Mouse (Mus musculus) heart, embryonic 12.5 days (tissue): ENCODE measurements at regions not wholly inside any gene's neighbourhood (a gene's known extent, or its start where the extent isn't known, plus 50 kb on each side); places are given as distances from the start of the nearest gene placed in this dataset. TPM values are rescaled to one million over a fixed set of nuclear protein-coding genes. Genes with fewer than 3 reads are reported as not detected.
A peak's percentile ranks its signal among the peaks of the same experiment; 100 is the strongest.

ENCODE experiments used
- ATAC-seq: fragments of 200-750 bp; cut with Nextera tagmentation; 2 replicates; pipeline ENCODE4 v1.8.0; 2017; ENCODE audit warnings: moderate TSS enrichment, moderate library complexity; ENCODE audit not compliant: insufficient number of reproducible peaks, low FRiP score
- H3K27ac ChIP-seq: fragments of 300-500 bp; sonication (generic); 2 replicates; pipeline ENCODE4 v1.5.1; 2016; ENCODE audit warnings: mild to moderate bottlenecking, moderate library complexity; ENCODE audit not compliant: poor library complexity, severe bottlenecking
- H3K27me3 ChIP-seq: fragments of 300-500 bp; sonication (generic); replicated peaks from 2 replicates; pipeline ENCODE4 v1.6.1; 2016; ENCODE audit warnings: mild to moderate bottlenecking, moderate library complexity
- H3K36me3 ChIP-seq: fragments of 300-500 bp; sonication (generic); 2 replicates; pipeline ENCODE4 v1.6.1; 2016; ENCODE audit warnings: mild to moderate bottlenecking, moderate library complexity
- H3K4me1 ChIP-seq: fragments of 300-500 bp; sonication (generic); replicated peaks from 2 replicates; pipeline ENCODE4 v1.6.1; 2016; ENCODE audit warnings: mild to moderate bottlenecking
- H3K4me2 ChIP-seq: fragments of 300-500 bp; sonication (generic); 2 replicates; pipeline ENCODE4 v1.6.1; 2016; ENCODE audit warnings: mild to moderate bottlenecking, moderate library complexity
- H3K4me3 ChIP-seq: fragments of 300-500 bp; sonication (generic); 2 replicates; pipeline ENCODE4 v1.5.1; 2016; ENCODE audit warnings: mild to moderate bottlenecking
- H3K9ac ChIP-seq: fragments of 300-500 bp; sonication (generic); 2 replicates; pipeline ENCODE4 v1.6.1; 2016; ENCODE audit warnings: mild to moderate bottlenecking, moderate library complexity
- H3K9me3 ChIP-seq: fragments of 300-500 bp; sonication (generic); replicated peaks from 2 replicates; pipeline ENCODE4 v1.6.1; 2016; ENCODE audit warnings: mild to moderate bottlenecking, moderate library complexity
- WGBS: fragments of 180-500 bp; shearing (Covaris S2); methylation state at CpG from one replicate; pipeline ENCODE4 v1.1.7; 2016; 5-methylcytosine and 5-hydroxymethylcytosine counted together
- microRNA-seq: library from miRNA; unstranded; fragments of <30 nt; microRNA quantifications from one replicate; pipeline ENCODE4, GENCODE M21; 2017

- Histone ChIP-seq H3K27ac (no peak overlapping the region), H3K9me3 (no peaks in the 10 kb centered on the region), H3K27me3 (no peaks in the 10 kb centered on the region), H3K9ac (no peak overlapping the region), H3K4me1 (no peaks in the 10 kb centered on the region; the same call in 1 of the 2 replicates), H3K4me3 (peak overlapping the region; percentile 10; the same call in 1 of the 2 replicates), H3K4me2 (peak overlapping the region; percentile 46), H3K36me3 (no peaks in the 10 kb centered on the region)
- WGBS: 7% methylated on average over 7 of the region's 7 CpGs
- ATAC-seq: no peak
Observed at GRCm38 (mm10) chr6:137931318-137931717, 148.4 kb downstream of the Slc15a5 start.

- Histone ChIP-seq H3K9ac (no peak overlapping the region), H3K27me3 (no peaks in the 10 kb centered on the region)
- 78% methylated on average over 4 of the region's 4 CpGs for WGBS
Observed at GRCm38 (mm10) chr6:137923364-137923763, 156.4 kb downstream of the Slc15a5 start.

GRCm38 (mm10) chr6:137918156-137918555 lies 161.6 kb downstream of the Slc15a5 start:
- H3K27ac ChIP-seq: no peak overlapping the region
- no peaks in the 10 kb centered on the region for H3K4me1 ChIP-seq
- H3K4me2 ChIP-seq: no peak overlapping the region
- H3K36me3 ChIP-seq: no peaks in the 10 kb centered on the region
- no peak overlapping the region for H3K4me3 ChIP-seq
- H3K27me3 ChIP-seq: no peaks in the 10 kb centered on the region
- no peaks in the 10 kb centered on the region for H3K9me3 ChIP-seq
- ATAC-seq: no peak
- WGBS: 36% methylated on average over 4 of the region's 4 CpGs
- no peak overlapping the region for H3K9ac ChIP-seq

More at GRCm38 (mm10) chr6:137923364-137923763, 156.4 kb downstream of the Slc15a5 start:
- Histone ChIP-seq H3K4me1 (no peaks in the 10 kb centered on the region), H3K9me3 (no peaks in the 10 kb centered on the region), H3K36me3 (no peaks in the 10 kb centered on the region), H3K4me3 (no peak overlapping the region), H3K4me2 (no peak overlapping the region), H3K27ac (no peak overlapping the region)
- ATAC-seq: no peak

- ATAC-seq: no peak
- no peaks in the 10 kb centered on the region for H3K27me3 ChIP-seq
- 76% methylated on average over 4 of the region's 4 CpGs for WGBS
- peaks cover 3% of the 10 kb centered on the region for H3K9me3 ChIP-seq
- H3K36me3 ChIP-seq: no peaks in the 10 kb centered on the region
- H3K4me2 ChIP-seq: no peak overlapping the region
- H3K4me1 ChIP-seq: no peaks in the 10 kb centered on the region
- no peak overlapping the region for H3K9ac ChIP-seq
- no peak overlapping the region for H3K27ac ChIP-seq
- no peak overlapping the region for H3K4me3 ChIP-seq
Observed at GRCm38 (mm10) chr6:137907836-137908235, 153.5 kb downstream of the Dera start.

Small RNA genes lying in the stretch of these regions (microRNA-seq; reads per million reads assigned to microRNA genes)
- not detected for gene Gm24308
